Mouse (Mus musculus) hindbrain, embryonic 14.5 days (tissue): Measurements from ENCODE around the gene 4930430F08Rik. TPM values are rescaled to one million over a fixed set of nuclear protein-coding genes. Genes with fewer than 3 reads are reported as not detected.
"Not testable (repeated sequence)": the region's sequence is repeated elsewhere in the genome, so short reads cannot be mapped to it uniquely, and the experiment has no call there.

ENCODE experiments used
- ATAC-seq: fragments of 200-750 bp; cut with Nextera tagmentation; 2 replicates; pipeline ENCODE4 v1.8.0; 2017; ENCODE audit warnings: moderate number of reproducible peaks, mild to moderate bottlenecking, moderate TSS enrichment, moderate library complexity; ENCODE audit not compliant: low FRiP score
- DNase-seq: peaks from one replicate; pipeline ENCODE4 v3.0.0-alpha.2; 2015; ENCODE audit warnings: low spot score
- H3K27ac ChIP-seq: fragments of 300-500 bp; sonication (generic); 2 replicates; pipeline ENCODE4 v1.5.1; 2014; ENCODE audit warnings: mild to moderate bottlenecking, moderate library complexity
- H3K27me3 ChIP-seq: fragments of 300-500 bp; sonication (generic); 2 replicates; pipeline ENCODE4 v1.6.1; 2014; ENCODE audit warnings: mild to moderate bottlenecking, low read length, mixed read lengths; ENCODE audit not compliant: control insufficient read depth, insufficient read depth
- H3K36me3 ChIP-seq: fragments of 300-500 bp; sonication (generic); replicated peaks from 2 replicates; pipeline ENCODE4 v1.6.1; 2014; ENCODE audit not compliant: control insufficient read depth, insufficient read depth
- H3K4me1 ChIP-seq: fragments of 300-500 bp; sonication (generic); replicated peaks from 2 replicates; pipeline ENCODE4 v1.6.1; 2014; ENCODE audit warnings: antibody characterized with exemption, low read length, mixed read lengths; ENCODE audit not compliant: control insufficient read depth, insufficient read depth
- H3K4me2 ChIP-seq: fragments of 300-500 bp; sonication (generic); replicated peaks from 2 replicates; pipeline ENCODE4 v1.6.1; 2014; ENCODE audit warnings: mild to moderate bottlenecking, moderate library complexity
- H3K4me3 ChIP-seq: fragments of 300-500 bp; sonication (generic); replicated peaks from 2 replicates; pipeline ENCODE4 v1.5.1; 2014; ENCODE audit warnings: mild to moderate bottlenecking, low read length
- H3K9ac ChIP-seq: fragments of 300-500 bp; sonication (generic); 2 replicates; pipeline ENCODE4 v1.6.1; 2014
- H3K9me3 ChIP-seq: fragments of 300-500 bp; sonication (generic); 2 replicates; pipeline ENCODE4 v1.6.1; 2016; ENCODE audit warnings: low read length; ENCODE audit not compliant: control insufficient read depth
- WGBS: fragments of 180-500 bp; shearing (Covaris S2); extraction: QIAGEN DNeasy Blood & Tissue Kit; methylation state at CpG from one replicate; pipeline ENCODE4 v1.1.7; 2014; 5-methylcytosine and 5-hydroxymethylcytosine counted together
- polyA plus RNA-seq: library from polyadenylated mRNA; unstranded; fragments of >200 nt; fragmentation: Nextera tagmentation; extraction: Ambion mirVana; gene quantifications from 2 replicates; pipeline ENCODE4 v1.2.1, GENCODE M21; 2014

The 4930430F08Rik gene
- polyA plus RNA-seq, 1 experiment from 2014 or later, result 15.4 TPM

DNA sequence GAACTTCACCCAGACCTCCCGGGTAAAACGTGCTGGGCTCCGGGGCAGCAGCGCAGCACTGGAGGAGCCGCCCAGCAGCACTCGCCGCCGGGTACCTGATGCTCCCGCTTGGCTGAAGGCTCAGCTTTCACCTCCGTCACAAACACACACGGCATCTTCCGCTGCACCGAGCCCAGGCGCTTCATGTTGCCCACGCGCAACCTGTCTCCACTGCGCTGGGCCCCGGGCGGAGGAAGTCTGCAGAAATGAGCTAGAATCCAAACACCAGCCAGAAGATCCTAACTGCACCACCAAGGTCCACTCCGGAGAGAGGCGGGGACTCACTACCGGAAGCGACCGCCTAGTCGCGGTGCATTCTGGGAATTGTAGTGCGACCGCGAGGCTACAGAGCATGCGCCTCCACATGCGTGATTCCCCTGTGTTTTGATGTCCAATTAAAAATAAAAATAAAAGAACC, 1.3 kb downstream of the 4930430F08Rik start:
- WGBS, result under 1% methylated on average over 31 of the region's 31 CpGs
- peak overlapping the region; percentile 85 for H3K9ac ChIP-seq
- peak overlapping the region; percentile 69 for H3K4me2 ChIP-seq
- no peaks in the 10 kb centered on the region; the same call in 1 of the 2 replicates for H3K36me3 ChIP-seq
- H3K4me1 ChIP-seq, result no peaks in the 10 kb centered on the region; the same call in 1 of the 2 replicates
- no peaks in the 10 kb centered on the region for H3K27me3 ChIP-seq
- no peaks in the 10 kb centered on the region for H3K9me3 ChIP-seq
- peak overlapping the region; percentile 72 for H3K4me3 ChIP-seq
- DNase-seq (peak; percentile 96), ATAC-seq (peak; percentile 99)
- H3K27ac ChIP-seq, result peak overlapping the region; percentile 85

DNA sequence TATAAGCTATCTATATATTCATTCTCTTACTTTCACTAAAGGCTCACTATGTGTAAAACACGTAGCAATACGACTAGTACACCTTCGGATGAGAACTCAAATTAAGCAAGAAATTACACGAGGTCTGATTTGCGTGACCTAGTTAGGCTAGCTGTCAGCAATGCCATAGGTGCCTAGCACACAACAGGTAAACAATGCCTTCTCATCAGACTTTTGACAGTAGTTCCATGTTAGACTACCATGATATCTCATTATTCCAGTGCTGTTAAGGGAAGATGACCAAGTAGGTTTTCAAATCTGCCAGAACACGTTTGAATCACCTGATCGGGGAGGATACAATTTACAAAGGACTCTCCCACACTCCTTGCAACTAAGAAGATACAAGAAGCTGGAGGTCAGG, 1.7 kb downstream of the 4930430F08Rik start:
- peak overlapping the region; percentile 72 for H3K4me3 ChIP-seq
- no peaks in the 10 kb centered on the region; the same call in 1 of the 2 replicates for H3K36me3 ChIP-seq
- H3K27me3 ChIP-seq, result no peaks in the 10 kb centered on the region
- DNase-seq, result no peak
- 42% methylated on average over 7 of the region's 7 CpGs for whole genome bisulfite sequencing
- peak overlapping the region; percentile 85 for H3K27ac ChIP-seq
- peak overlapping the region; percentile 69 for H3K4me2 ChIP-seq
- H3K4me1 ChIP-seq, result no peaks in the 10 kb centered on the region; the same call in 1 of the 2 replicates
- peak overlapping the region; percentile 85 for H3K9ac ChIP-seq
- no peak; the same call in 1 of the 2 replicates for ATAC-seq
- no peaks in the 10 kb centered on the region for H3K9me3 ChIP-seq

GRCm38 (mm10) chr10:100584178-100584577, 6.0 kb downstream of the 4930430F08Rik start:
- no peak for ATAC-seq
- no peaks in the 10 kb centered on the region; the same call in 1 of the 2 replicates for H3K36me3 ChIP-seq
- 90% methylated on average over 3 of the region's 3 CpGs for WGBS
- H3K4me2 ChIP-seq, result no peak overlapping the region
- DNase-seq, result no peak
- no peak overlapping the region for H3K9ac ChIP-seq
- no peak overlapping the region for H3K27ac ChIP-seq
- no peak overlapping the region for H3K4me3 ChIP-seq
- no peaks in the 10 kb centered on the region for H3K9me3 ChIP-seq
- no peaks in the 10 kb centered on the region; the same call in 1 of the 2 replicates for H3K4me1 ChIP-seq
- H3K27me3 ChIP-seq, result no peaks in the 10 kb centered on the region

DNA sequence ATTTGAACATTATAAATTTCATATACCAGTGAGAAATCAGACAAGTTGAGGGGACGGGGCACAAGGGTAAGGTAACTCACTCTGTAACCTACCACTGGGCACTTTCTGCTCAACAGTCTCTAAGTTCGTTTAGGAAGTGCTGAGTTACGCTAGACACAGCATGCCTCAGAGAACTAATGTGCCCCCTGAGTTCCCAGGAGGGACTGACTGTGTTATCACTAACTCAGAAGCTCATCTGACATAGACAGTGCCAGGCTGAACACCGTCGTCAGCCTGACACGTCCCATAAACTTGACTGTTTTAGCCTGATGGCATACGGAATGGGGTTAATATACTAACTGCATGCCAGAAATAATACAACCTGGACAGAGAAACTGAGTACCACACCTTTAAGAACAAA, 14.9 kb downstream of the 4930430F08Rik start:
- Histone ChIP-seq H3K4me2 (no peak overlapping the region), H3K27me3 (no peaks in the 10 kb centered on the region), H3K27ac (no peak overlapping the region), H3K9ac (no peak overlapping the region), H3K9me3 (no peaks in the 10 kb centered on the region), H3K4me3 (no peak overlapping the region), H3K4me1 (no peaks in the 10 kb centered on the region), H3K36me3 (peaks cover 57% of the 10 kb centered on the region)
- no peak for ATAC-seq
- 95% methylated on average over 7 of the region's 7 CpGs for WGBS
- no peak for DNase-seq

DNA sequence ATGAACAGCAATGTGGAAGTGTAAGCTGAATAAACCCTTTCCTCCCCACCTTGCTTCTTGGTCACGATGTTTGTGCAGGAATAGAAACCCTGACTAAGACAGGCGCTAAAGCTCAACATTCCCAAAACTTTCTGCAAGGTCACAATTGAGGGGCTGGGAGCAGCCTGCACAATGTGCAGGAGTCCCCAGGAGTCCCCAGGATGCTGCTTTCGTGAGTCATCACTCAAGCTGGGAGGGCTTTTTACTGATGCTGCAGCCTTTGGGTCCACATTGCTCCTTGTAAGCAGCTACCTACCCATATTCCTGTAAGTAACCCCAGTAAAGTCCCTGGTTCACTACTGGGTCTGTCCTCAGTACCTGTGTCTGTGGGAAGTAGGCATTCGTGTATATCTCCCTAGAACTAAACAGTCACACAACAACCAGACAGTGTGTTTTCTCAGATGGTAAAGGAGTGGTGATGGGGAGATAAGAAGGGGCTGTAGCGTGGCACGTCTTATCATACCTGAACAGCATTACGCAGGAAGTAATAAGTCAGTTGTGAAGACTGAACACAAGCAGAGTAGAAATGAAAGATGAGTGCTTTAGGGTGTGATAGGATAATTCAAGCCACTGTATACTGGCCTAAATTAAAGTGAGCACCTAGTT, 15.6 kb downstream of the 4930430F08Rik start:
- H3K4me3 ChIP-seq, result no peak overlapping the region
- 91% methylated on average over 7 of the region's 7 CpGs for WGBS
- H3K9ac ChIP-seq, result no peak overlapping the region
- H3K27ac ChIP-seq, result no peak overlapping the region
- DNase-seq, result no peak
- no peaks in the 10 kb centered on the region for H3K9me3 ChIP-seq
- H3K27me3 ChIP-seq, result no peaks in the 10 kb centered on the region
- peaks cover 58% of the 10 kb centered on the region for H3K36me3 ChIP-seq
- ATAC-seq, result no peak
- no peaks in the 10 kb centered on the region for H3K4me1 ChIP-seq
- no peak overlapping the region for H3K4me2 ChIP-seq

DNA sequence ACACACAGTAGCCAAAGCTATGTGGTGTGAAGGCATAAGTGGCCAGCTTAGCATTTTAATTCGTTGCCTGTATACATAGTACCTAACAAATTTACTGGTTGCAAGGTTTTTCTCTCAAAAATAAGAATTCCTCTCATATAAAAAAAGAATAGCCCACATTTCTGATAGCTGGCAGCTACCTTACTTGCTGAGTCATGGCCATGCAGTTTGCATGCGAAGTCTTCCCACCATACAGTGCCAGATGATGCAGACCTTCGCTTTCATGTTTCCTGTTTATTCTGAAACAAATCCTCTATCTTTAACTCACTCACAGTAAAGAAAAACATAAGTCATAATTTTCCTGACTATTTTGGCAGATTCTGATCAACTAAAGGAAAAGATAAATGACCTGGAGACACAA, 18.5 kb downstream of the 4930430F08Rik start:
- no peak overlapping the region for H3K9ac ChIP-seq
- no peak overlapping the region for H3K27ac ChIP-seq
- H3K4me3 ChIP-seq, result no peak overlapping the region
- no peaks in the 10 kb centered on the region for H3K4me1 ChIP-seq
- no peaks in the 10 kb centered on the region for H3K9me3 ChIP-seq
- H3K4me2 ChIP-seq, result no peak overlapping the region
- H3K27me3 ChIP-seq, result no peaks in the 10 kb centered on the region
- DNase-seq, result no peak
- peaks cover 61% of the 10 kb centered on the region for H3K36me3 ChIP-seq
- no peak for ATAC-seq
- 96% methylated on average over 3 of the region's 3 CpGs for WGBS

GRCm38 (mm10) chr10:100564112-100564511, 26.1 kb downstream of the 4930430F08Rik start:
- Histone ChIP-seq H3K4me2 (no peak overlapping the region), H3K36me3 (peaks cover 43% of the 10 kb centered on the region), H3K27ac (no peak overlapping the region), H3K4me1 (no peaks in the 10 kb centered on the region), H3K4me3 (no peak overlapping the region), H3K27me3 (no peaks in the 10 kb centered on the region), H3K9me3 (no peaks in the 10 kb centered on the region), H3K9ac (no peak overlapping the region)
- ATAC-seq (no peak), DNase-seq (no peak)
- 93% methylated on average over 3 of the region's 3 CpGs for WGBS

GRCm38 (mm10) chr10:100560194-100560883, 29.9 kb downstream of the 4930430F08Rik start:
- H3K36me3 ChIP-seq, result peaks cover 34% of the 10 kb centered on the region
- not testable (repeated sequence) for ATAC-seq, H3K27me3 ChIP-seq, DNase-seq, H3K27ac ChIP-seq, H3K9me3 ChIP-seq, H3K4me2 ChIP-seq, H3K9ac ChIP-seq, H3K4me1 ChIP-seq, H3K4me3 ChIP-seq
- 96% methylated on average over 3 of the region's 3 CpGs for WGBS

- Histone ChIP-seq H3K36me3 (peaks cover 17% of the 10 kb centered on the region), H3K4me1 (no peaks in the 10 kb centered on the region), H3K9ac (no peak overlapping the region), H3K9me3 (no peaks in the 10 kb centered on the region), H3K4me2 (no peak overlapping the region), H3K27me3 (no peaks in the 10 kb centered on the region), H3K4me3 (no peak overlapping the region), H3K27ac (no peak overlapping the region)
- DNase-seq (no peak), ATAC-seq (no peak)
- 76% methylated on average over 3 of the region's 3 CpGs for WGBS
These were observed 33.6 kb downstream of the 4930430F08Rik start for GRCm38 (mm10) chr10:100556566-100557175.
